Mouse (Mus musculus): ENCODE measurements around the gene Pitpnc1.

DNA sequence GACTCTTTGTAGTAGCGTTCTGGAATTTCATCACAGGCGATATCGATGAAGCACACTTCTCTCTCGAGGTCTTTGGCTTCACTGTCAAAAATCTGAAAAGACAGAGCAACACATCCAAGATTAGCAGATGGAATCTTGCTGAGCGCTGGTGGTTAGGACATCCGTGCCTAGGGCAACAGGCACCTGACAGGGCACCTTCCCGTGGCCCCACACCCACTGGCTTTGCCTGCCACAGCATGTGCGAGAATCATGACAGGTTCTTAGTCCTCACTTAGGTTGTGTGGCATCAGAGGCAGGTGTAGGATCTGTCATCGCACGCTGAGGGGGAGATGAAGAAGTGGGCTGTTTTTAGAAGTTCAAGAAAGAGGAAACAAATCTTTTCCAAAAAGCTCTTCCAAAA, 218.5 kb downstream of the Pitpnc1 start:
- no peak for TF ChIP-seq EP300 (IDR thresholded peaks at IDR 0.05; ENCODE audit: low read depth)
- TF ChIP-seq CTCF (IDR thresholded peaks at IDR 0.05; ENCODE audit: low read depth): no peak
